Mouse (Mus musculus) Muller cell, postnatal 12 days (primary cell): ENCODE results near the gene Strc.

ENCODE experiments used
- DNase-seq: peaks from one replicate; pipeline ENCODE4 v3.0.0-alpha.2; 2015; ENCODE audit errors: inconsistent ontology term

Strc gene

DNA sequence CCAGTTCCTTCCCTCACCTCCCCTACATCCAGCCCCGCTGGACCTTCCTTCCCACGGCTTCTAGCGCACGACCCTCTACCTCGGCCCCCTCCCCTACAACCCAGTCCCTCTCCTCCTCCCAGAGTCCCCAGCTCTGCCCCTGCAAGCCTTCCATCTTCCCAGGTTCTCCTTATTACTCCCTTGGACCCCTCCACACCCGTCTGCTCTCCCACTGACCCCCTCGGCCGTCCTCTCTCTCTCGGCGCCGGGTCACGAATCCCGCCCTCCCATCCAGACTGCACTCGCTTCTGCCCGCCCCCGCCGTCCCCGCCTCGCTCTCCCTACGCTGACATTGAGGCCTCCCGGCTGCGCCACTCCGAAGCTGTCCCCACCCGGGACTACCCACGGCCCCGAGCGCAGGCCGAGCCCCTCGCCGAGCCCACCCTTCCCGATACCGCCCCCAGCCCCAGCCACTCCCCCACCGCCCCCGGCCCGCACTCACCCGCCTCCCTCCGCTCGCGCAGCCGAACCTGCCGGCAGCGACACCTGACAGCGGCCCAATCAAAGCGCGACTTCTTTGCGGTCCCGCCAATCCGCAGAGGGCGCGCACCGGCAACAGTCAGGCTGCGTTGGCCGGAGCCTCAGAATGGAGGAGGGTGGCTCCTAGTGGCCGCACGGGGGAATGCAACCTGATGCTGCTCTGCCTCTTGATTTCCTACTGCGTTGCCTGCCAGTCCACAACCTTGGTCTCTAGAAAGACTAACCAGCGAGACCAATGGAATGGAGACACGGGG is 32.0 kb downstream of the Strc start, which contains the start of gene Ppip5k1:
Gene Ppip5k1 (minus strand): TSS at position 577 of the 773 bp plus-strand sequence.
- peak; percentile 94 for DNase-seq

DNA sequence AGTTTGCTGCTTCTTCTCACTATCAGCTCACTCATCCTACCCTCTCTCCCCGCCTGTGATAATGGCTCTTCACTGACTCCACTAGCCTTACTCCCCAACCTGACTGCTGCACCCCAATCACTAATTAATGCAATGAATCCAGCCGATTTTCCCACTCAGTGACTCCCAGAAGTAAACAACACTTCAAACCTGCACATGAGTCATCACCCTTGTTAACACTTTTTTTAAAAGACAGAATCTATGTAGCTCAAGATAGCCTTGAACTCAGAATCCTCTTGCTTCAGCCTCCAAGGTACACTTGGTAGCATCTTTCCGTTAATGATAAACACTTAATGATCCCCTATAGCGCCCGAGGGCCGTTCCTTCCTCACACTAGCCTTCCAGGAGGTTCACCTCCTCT is 32.6 kb downstream of the Strc start:
- DNase-seq = peak; percentile 10

DNA sequence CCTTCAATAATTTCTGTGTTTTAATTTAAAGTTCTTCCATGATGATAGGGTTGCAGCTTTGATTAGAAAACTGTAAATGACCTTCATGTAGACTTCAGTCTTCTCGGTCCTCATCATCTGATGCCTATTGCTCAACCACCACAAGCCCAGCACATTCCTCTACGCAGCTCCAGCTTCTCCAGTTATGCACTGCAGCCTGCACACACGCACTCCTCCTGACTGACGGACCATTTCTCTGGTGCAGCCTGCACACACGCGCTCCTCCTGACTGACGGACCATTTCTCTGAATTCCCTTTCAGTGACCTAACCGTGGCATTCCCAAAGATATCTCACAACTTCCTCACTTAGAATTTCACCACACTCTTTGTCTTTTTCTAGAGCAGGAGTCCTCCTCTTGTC is 33.8 kb downstream of the Strc start:
- peak; percentile 22 for DNase-seq

DNA sequence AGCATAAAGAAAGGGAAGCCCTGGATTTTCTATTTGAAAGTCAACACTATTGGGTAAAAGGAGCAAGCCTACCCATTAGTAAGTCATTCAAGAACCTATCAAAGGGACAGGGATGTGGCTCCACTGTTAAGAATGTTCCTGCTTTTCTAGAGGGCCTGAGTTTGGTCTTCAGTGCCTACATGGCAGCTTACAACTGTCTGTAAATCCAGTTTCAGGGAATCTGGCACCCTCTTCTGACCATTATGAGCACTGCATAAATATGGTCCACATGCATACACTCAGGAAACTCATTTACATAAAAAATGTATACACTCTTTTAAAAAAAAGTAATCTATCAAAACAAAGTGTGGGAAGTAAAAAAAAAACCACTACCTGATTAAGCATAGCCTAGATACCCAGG is 47.9 kb downstream of the Strc start:
- no peak for DNase-seq

DNA sequence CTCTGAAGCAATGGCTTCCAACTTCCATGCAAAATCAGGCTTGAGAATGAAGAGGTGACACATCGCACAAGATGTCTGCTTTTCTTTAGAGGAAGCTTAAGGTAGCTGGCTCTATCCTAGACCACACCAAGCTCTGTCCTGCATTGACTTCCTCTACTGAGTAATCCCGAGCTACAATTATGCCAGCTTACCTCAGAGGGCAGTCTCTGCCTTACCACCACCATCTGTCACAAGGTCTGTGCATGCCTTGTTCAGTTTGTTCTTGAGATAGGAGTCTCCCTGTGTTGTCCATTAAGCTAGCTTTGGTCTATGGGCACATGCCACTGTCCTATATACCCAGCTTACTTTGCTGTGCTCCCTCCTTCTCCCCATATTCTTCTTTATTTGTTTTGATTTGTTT is 57.5 kb downstream of the Strc start:
- no peak for DNase-seq

DNA sequence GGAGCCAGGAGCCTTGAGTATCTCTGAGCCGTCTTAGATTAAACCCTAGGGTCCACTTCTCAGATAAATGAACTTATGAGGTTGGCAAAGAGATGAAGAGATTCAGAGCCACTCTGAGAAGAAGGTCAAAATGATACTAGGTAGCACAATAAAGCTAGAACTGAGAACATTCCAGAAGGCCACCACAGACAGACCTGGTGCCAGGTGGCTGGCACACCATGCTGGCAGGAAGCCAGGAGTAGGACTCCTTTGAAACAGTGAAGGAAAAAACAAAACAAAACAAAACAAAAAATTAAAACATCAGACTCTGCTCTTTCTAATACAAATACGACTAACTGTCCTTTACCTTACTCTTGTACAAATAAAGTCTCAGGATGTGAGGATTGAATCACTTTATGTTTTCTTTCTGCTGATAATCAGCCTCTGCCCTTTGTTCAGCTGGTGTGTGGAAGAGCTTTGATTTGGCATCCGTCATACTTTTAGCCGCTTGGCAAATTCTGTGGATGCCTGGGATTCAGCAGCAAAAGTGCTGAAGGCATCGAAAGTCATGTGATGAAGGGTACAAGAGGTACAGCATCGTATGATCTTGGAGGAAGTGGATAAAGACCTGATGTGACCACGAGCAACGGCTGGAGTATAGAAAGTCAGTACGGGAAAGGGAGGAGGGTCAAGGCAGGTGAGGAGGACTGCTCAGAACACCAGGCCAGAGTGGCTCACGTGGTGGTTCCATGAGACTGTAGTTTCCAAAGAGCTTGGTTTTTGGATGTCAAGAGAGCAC is 63.1 kb downstream of the Strc start:
- DNase-seq = peak; percentile 6

DNA sequence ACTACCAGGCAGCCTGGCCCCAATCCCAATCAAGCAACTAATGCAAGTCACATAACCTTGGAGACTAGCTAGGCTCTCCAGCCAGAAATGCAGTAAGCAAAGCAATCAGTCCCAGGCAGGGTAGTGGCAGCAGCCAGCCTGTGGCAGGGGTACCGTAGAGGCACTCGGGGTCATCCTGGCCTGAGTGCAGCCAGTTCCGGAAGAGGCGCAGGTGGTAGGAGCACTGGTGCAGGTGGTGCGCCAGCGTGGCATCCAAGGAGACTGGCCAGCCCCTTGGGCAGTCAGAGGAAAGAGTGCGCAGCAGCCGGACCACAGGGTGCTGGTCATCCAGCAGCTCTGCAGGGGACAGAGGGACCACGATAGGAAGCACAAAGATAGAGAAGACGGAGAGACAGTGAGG is 63.9 kb downstream of the Strc start:
- no peak for DNase-seq

DNA sequence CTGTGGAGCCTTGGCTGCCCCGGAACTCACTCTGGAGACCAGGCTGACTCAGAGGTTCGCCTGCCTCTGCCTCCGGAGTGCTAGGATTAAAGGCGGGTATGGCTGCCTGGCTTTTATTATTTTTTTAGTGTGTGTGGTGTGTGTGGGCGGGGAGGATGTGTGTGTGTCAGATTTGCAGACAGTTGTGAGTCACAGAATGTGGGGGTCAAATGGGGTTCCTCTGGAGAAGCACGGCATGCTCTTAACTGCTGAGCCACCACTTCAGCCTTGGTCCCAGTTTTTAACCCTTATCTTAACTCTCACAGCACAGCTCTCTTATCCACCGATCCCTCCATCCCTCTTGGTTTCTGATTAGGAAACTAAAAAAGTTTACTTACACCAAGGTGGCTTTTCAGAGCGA is 70.7 kb downstream of the Strc start:
- DNase-seq = no peak
